Mouse (Mus musculus) lung, adult 10 weeks (tissue): ENCODE data around the gene Gng8. TPM values are rescaled to one million over a fixed set of nuclear protein-coding genes. Genes with fewer than 3 reads are reported as not detected.

Experiments
- polyA plus RNA-seq: library from polyadenylated mRNA; stranded (reverse); fragments of 350-450 nt; fragmentation: Illumina TruSeq; extraction: RNeasy Lipid Tissue Mini Kit (QIAGEN cat#74804); gene quantifications from one replicate; pipeline ENCODE4 v1.2.3, GENCODE M21; 2014; ENCODE audit warnings: low read depth, low replicate concordance; ENCODE audit not compliant: insufficient read depth

Gng8 gene
- 7.3 TPM for polyA plus RNA-seq

GRCm38 (mm10) chr7:16891641-16892351, at the start of gene Gng8:
Gene Gng8, plus strand, starts transcription at chr7:16891786.

GRCm38 (mm10) chr7:16842645-16843063, 48.9 kb upstream of the Gng8 start, which contains the start of gene Prkd2:
Gene Prkd2, plus strand, starts transcription at chr7:16842902.

GRCm38 (mm10) chr7:16875310-16875325, 16.5 kb upstream of the Gng8 start, which contains the start of gene Dact3:
Gene Dact3, plus strand, starts transcription at chr7:16875317.

GRCm38 (mm10) chr7:16906281-16906680, 14.7 kb downstream of the Gng8 start, which contains the start of gene Ptgir:
Gene Ptgir, plus strand, starts transcription at chr7:16906490.

GRCm38 (mm10) chr7:16924037-16924834, 32.6 kb downstream of the Gng8 start, which contains the start of gene Calm3:
Gene Calm3, minus strand, starts transcription at chr7:16924114.

GRCm38 (mm10) chr7:16944061-16944807, 52.6 kb downstream of the Gng8 start, which contains the start of gene Pnmal2:
Gene Pnmal2, plus strand, starts transcription at chr7:16944682.

Other genes starting within 250 kb of the Gng8 start
- not detected for gene Ceacam15, start 216.1 kb upstream of the Gng8 start, polyA plus RNA-seq
- gene Ceacam9, start 169.9 kb upstream of the Gng8 start, polyA plus RNA-seq, result not detected
- gene Ap2s1, start 153.4 kb upstream of the Gng8 start, polyA plus RNA-seq, result 163 TPM
- gene Slc1a5, start 110.4 kb upstream of the Gng8 start, polyA plus RNA-seq, result 68.9 TPM
- gene Strn4, start 75.9 kb upstream of the Gng8 start, polyA plus RNA-seq, result 33.9 TPM
- 11.8 TPM for gene Fkrp, start 75.1 kb upstream of the Gng8 start, polyA plus RNA-seq
- gene Prkd2, start 48.9 kb upstream of the Gng8 start, polyA plus RNA-seq, result 32.2 TPM
- gene Dact3, start 16.5 kb upstream of the Gng8 start, polyA plus RNA-seq, result 7.2 TPM
- 2.2 TPM for gene Ptgir, start 14.7 kb downstream of the Gng8 start, polyA plus RNA-seq
- 135 TPM for gene Calm3, start 32.3 kb downstream of the Gng8 start, polyA plus RNA-seq
- gene Pnmal2, start 52.9 kb downstream of the Gng8 start, polyA plus RNA-seq, result 1.5 TPM
- not detected for gene Pnmal1, start 67.9 kb downstream of the Gng8 start, polyA plus RNA-seq
- not detected for gene Gm42372, start 91.3 kb downstream of the Gng8 start, polyA plus RNA-seq
- 3.4 TPM for gene Ccdc8, start 100.9 kb downstream of the Gng8 start, polyA plus RNA-seq
- 51.7 TPM for gene Ppp5c, start 136.1 kb downstream of the Gng8 start, polyA plus RNA-seq
- gene Hif3a, start 170.6 kb downstream of the Gng8 start, polyA plus RNA-seq, result 0.50 TPM
- not detected for gene Psg16, start 182.3 kb downstream of the Gng8 start, polyA plus RNA-seq